9 mouse cellular contexts compared by ENCODE assay signal in genomic region chr3:123103151-123103860, GRCm38 (mm10).
DNase-seq lines count a peak whose midpoint lies in the region; ATAC-seq and TF ChIP-seq lines count a peak whose summit lies in the region.
"Had no signal": no experiment of that assay in that cellular context is flagged by ENCODE, and none has a peak within 500 bp of the region (broad histone marks: within the 10 kb centered on the region; RNA-seq: fewer than 3 reads in every experiment).

No protein-coding gene starts in this region.

- TF ChIP-seq POLR2A in bone marrow macrophage, adult 2 months (IDR thresholded peaks at IDR 0.05; ENCODE audit: borderline replicate concordance, low read depth, low read length), result no peak
- no peak for TF ChIP-seq POLR2A in embryonic fibroblast, embryonic 13.5 days (IDR thresholded peaks at IDR 0.05; ENCODE audit: low read depth, low read length)

- no peak overlapping the region for H3K9ac ChIP-seq in heart, postnatal 0 days (replicated peaks; ENCODE audit: low read depth, low read length)
- H3K9ac ChIP-seq in liver, embryonic 13.5 days, result no peak overlapping the region
- H3K9ac ChIP-seq in neural tube, embryonic 12.5 days, result no peak overlapping the region
- H3K9ac ChIP-seq: heart, embryonic 15.5 days had no signal

- H3K4me3 ChIP-seq in E14TG2a.4 (replicated peaks; ENCODE audit: low read length), result no peak overlapping the region
- H3K4me3 ChIP-seq in bone marrow macrophage, adult 2 months (ENCODE audit: insufficient read depth, low read length), result no peak overlapping the region
- no peak overlapping the region for H3K4me3 ChIP-seq in embryonic fibroblast, embryonic 13.5 days (ENCODE audit: insufficient read depth, low read length)
- H3K4me3 ChIP-seq in heart, postnatal 0 days (ENCODE audit: low read depth, low read length), result no peak overlapping the region
- H3K4me3 ChIP-seq in liver, embryonic 13.5 days (replicated peaks), result no peak overlapping the region
- no peak overlapping the region for H3K4me3 ChIP-seq in neural tube, embryonic 12.5 days
- H3K4me3 ChIP-seq: heart, embryonic 15.5 days had no signal

- WGBS in heart, postnatal 0 days, result 23% methylated on average over 13 of the region's 13 CpGs
- WGBS in liver, embryonic 13.5 days (ENCODE audit: insufficient replicate concordance), result 19% methylated on average over 13 of the region's 13 CpGs
- WGBS in neural tube, embryonic 12.5 days, result 29% methylated on average over 13 of the region's 13 CpGs

- H3K27ac ChIP-seq in bone marrow macrophage, adult 2 months (ENCODE audit: insufficient read depth, low read depth, low read length), result no peak overlapping the region
- peak overlapping the region; percentile 97 for H3K27ac ChIP-seq in embryonic fibroblast, embryonic 13.5 days (ENCODE audit: insufficient read depth, low read length)
- no peak overlapping the region for H3K27ac ChIP-seq in heart, postnatal 0 days (ENCODE audit: low read depth)
- H3K27ac ChIP-seq in liver, embryonic 13.5 days, result no peak overlapping the region
- H3K27ac ChIP-seq in neural tube, embryonic 12.5 days, result no peak overlapping the region
- H3K27ac ChIP-seq: heart, embryonic 15.5 days had no signal

- H3K9me3 ChIP-seq in E14TG2a.4 (ENCODE audit: low read length), result no peaks in the 10 kb centered on the region
- H3K9me3 ChIP-seq in heart, postnatal 0 days (replicated peaks; ENCODE audit: control insufficient read depth, low read length), result no peaks in the 10 kb centered on the region
- H3K9me3 ChIP-seq in liver, embryonic 13.5 days (replicated peaks), result no peaks in the 10 kb centered on the region
- no peaks in the 10 kb centered on the region for H3K9me3 ChIP-seq in neural tube, embryonic 12.5 days
- H3K9me3 ChIP-seq: heart, embryonic 15.5 days had no signal

- no peaks in the 10 kb centered on the region for H3K36me3 ChIP-seq in E14TG2a.4 (ENCODE audit: insufficient read depth, low read length)
- no peaks in the 10 kb centered on the region for H3K36me3 ChIP-seq in heart, postnatal 0 days (replicated peaks; ENCODE audit: control insufficient read depth, insufficient read depth, low read length)
- no peaks in the 10 kb centered on the region for H3K36me3 ChIP-seq in liver, embryonic 13.5 days
- no peaks in the 10 kb centered on the region for H3K36me3 ChIP-seq in neural tube, embryonic 12.5 days
- H3K36me3 ChIP-seq: heart, embryonic 15.5 days had no signal

- no peak overlapping the region for H3K4me2 ChIP-seq in heart, postnatal 0 days (ENCODE audit: low read depth, low read length)
- no peak overlapping the region for H3K4me2 ChIP-seq in liver, embryonic 13.5 days
- no peak overlapping the region for H3K4me2 ChIP-seq in neural tube, embryonic 12.5 days (replicated peaks)
- H3K4me2 ChIP-seq: heart, embryonic 15.5 days had no signal

- H3K4me1 ChIP-seq in E14TG2a.4 (replicated peaks; ENCODE audit: low read depth, low read length), result no peaks in the 10 kb centered on the region; the same call in 1 of the 2 replicates
- H3K4me1 ChIP-seq in bone marrow macrophage, adult 2 months (ENCODE audit: control insufficient read depth, insufficient read depth, low read length), result peaks cover 3% of the 10 kb centered on the region; the same call in 1 of the 2 replicates
- H3K4me1 ChIP-seq in embryonic fibroblast, embryonic 13.5 days (ENCODE audit: control insufficient read depth, insufficient read depth, low read length), result peaks cover 14% of the 10 kb centered on the region
- H3K4me1 ChIP-seq in heart, postnatal 0 days (ENCODE audit: control insufficient read depth, insufficient read depth), result peaks cover 7% of the 10 kb centered on the region; the same call in 1 of the 2 replicates
- no peaks in the 10 kb centered on the region for H3K4me1 ChIP-seq in liver, embryonic 13.5 days (replicated peaks)
- no peaks in the 10 kb centered on the region for H3K4me1 ChIP-seq in neural tube, embryonic 12.5 days

- peak; percentile 77 for TF ChIP-seq CTCF in E14TG2a.4 (conservative IDR thresholded peaks at IDR 0.05; ENCODE audit: low read length)
- TF ChIP-seq CTCF in bone marrow macrophage, adult 2 months (IDR thresholded peaks at IDR 0.05; ENCODE audit: low read depth, low read length), result peak; percentile 84
- peak; percentile 81 for TF ChIP-seq CTCF in embryonic fibroblast, embryonic 13.5 days (IDR thresholded peaks at IDR 0.05; ENCODE audit: borderline replicate concordance, insufficient read depth, low read length)
- peak; percentile 94 for TF ChIP-seq CTCF in heart, postnatal 0 days (IDR thresholded peaks at IDR 0.05; ENCODE audit: low read depth)

- peak; percentile 92 for DNase-seq in heart, postnatal 0 days (ENCODE audit: low spot score)
- peak; percentile 85 for DNase-seq in kidney, postnatal 14 days
- DNase-seq in liver, embryonic 13.5 days, result no peak
- DNase-seq in thymus, postnatal 14 days, result peak; percentile 57

- TF ChIP-seq EP300 in heart, postnatal 0 days (IDR thresholded peaks at IDR 0.05; ENCODE audit: low read depth), result no peak

- ATAC-seq in heart, postnatal 0 days (ENCODE audit: insufficient read depth, low read depth), result peak; percentile 69
- ATAC-seq in liver, embryonic 13.5 days (ENCODE audit: low read depth), result peak; percentile 53; the same call in 1 of the 2 replicates
- peak; percentile 74 for ATAC-seq in neural tube, embryonic 12.5 days (ENCODE audit: low FRiP score, low read depth)

- no peaks in the 10 kb centered on the region for H3K27me3 ChIP-seq in E14TG2a.4 (ENCODE audit: insufficient read depth, low read length)
- H3K27me3 ChIP-seq in heart, postnatal 0 days (ENCODE audit: control insufficient read depth, insufficient read depth, low read length), result no peaks in the 10 kb centered on the region
- H3K27me3 ChIP-seq in liver, embryonic 13.5 days, result no peaks in the 10 kb centered on the region
- no peaks in the 10 kb centered on the region for H3K27me3 ChIP-seq in neural tube, embryonic 12.5 days (replicated peaks)
- H3K27me3 ChIP-seq: heart, embryonic 15.5 days had no signal
